Mouse (Mus musculus) megakaryocyte progenitor cell, adult 5-6 weeks (primary cell): ENCODE measurements around the gene Cd248. TPM values are rescaled to one million over a fixed set of nuclear protein-coding genes. Genes with fewer than 3 reads are reported as not detected.
A peak's percentile ranks its signal among the peaks of the same experiment; 100 is the strongest.
"Not testable (repeated sequence)": the region's sequence is repeated elsewhere in the genome, so short reads cannot be mapped to it uniquely, and the experiment has no call there.

ENCODE experiments used
- ATAC-seq: replicated peaks from 2 replicates; pipeline ENCODE4 v1.8.0; 2016; ENCODE audit warnings: mild to moderate bottlenecking, moderate TSS enrichment, inconsistent platforms; ENCODE audit not compliant: poor library complexity
- total RNA-seq, 2 experiments: library from RNA; stranded (forward) in 1 of 2; stranded (reverse) in 1 of 2; fragments of 157-497, 149-512 nt in 1 of 2; fragments of 200-1000 nt in 1 of 2; gene quantifications; 2 replicates each; pipeline versions ENCODE4 v1.2.3 to v1.2.4; 2015 to 2017

Cd248 gene
- total RNA-seq, 2 experiments from 2014 or later, result 0.25 to 0.30 TPM

DNA sequence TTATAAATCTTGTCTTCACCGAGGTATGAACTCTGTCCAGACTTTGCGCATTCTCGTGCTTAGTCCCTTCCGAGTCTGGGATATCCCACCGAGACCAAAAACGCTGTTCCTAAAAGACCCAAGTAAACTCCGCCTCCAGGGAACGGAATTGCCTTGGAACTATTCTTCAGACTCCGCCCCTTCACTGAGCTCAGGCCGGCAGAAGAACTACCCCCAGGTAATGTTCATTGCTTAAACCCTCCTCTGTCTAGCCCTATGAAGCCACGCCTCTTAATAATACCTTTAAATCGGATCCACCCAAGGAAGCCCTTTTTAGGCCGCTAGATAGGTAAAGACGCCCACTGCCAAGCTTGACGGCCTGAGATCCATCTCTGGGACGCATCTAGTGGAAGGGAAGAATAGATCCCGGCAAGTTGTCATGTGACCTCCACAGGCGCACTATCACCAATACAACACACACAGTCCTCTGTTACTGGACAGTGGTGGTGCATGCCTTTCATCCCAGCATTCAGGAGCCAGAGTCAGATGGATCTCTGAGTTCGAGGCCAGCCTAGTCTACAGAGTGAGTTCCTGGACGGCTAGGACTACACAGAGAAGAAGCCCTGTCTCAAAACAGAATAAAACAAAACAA lies 4.6 kb downstream of the Cd248 start:
- ATAC-seq, result no peak

GRCm38 (mm10) chr19:5073028-5073427 lies 5.2 kb downstream of the Cd248 start:
- 0 out of 2 replicates have a peak, but pooled peaks have one; percentile 38 for ATAC-seq

- ATAC-seq, result no peak
Measured at GRCm38 (mm10) chr19:5073518-5073917, 5.6 kb downstream of the Cd248 start.

DNA sequence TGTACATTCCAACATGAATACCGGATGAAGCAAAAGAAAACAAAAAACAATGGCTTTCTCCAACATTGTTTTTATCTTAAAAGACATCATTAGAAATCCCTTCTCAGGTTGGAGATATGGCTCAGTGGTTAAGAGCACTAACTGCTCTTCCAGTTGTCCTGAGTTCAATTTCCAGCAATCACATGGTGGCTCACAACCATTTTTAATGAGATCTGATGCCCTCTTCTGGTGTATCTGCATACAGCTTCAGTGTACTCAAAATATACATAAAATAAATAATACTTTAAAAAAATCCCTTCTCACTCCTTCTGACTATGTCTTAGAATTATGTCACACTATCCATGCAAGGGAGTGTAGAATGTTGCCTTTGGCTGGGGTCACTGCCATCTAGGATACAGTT lies 11.4 kb downstream of the Cd248 start:
- no peak for ATAC-seq

GRCm38 (mm10) chr19:5082005-5082404 lies 14.1 kb downstream of the Cd248 start:
- ATAC-seq, result no peak

GRCm38 (mm10) chr19:5082596-5082995 lies 14.7 kb downstream of the Cd248 start:
- no peak for ATAC-seq

DNA sequence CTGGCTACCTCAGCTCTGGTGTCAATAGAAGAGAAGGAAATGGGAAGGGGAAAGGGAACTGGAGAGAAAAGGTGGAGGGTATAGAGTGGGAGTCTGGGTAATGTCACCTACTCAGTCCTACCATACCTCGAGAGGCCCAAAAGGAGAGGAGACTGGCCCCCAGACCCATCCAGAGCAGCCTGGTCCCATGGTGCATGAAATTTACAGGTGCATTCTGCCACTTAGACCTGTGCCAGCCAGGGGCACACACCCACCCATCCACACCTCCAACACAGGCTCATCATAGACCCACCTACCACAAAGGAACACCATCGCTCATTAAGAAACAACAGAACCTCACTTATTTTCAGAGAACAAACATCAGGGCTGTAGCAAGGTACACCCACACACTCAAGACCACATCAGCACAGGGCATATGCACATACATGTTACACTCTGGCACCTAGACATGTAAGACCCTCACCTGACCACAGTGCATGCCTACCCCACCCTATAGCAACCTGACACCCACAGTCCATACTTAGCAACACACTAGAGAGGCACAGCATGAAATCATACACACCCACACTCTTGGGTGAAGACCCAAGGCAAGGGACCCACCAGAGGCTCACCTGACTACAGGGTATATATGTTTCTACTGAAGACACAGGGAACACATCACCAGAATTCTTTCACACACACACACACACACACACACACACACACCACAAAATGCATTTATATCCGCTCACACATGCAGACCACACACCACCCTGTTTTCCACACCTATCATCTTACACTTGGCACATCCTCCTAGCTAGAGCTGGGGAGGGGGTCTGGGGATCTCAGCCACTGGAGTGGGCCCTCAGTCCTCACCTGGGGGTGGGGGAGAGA lies 16.3 kb downstream of the Cd248 start:
- no peak for ATAC-seq

GRCm38 (mm10) chr19:5084834-5085144 lies 16.9 kb downstream of the Cd248 start:
- ATAC-seq, result no peak

- ATAC-seq, result no peak
Measured at GRCm38 (mm10) chr19:5085145-5085863, 17.4 kb downstream of the Cd248 start, which contains the start of gene Tmem151a. Gene Tmem151a (minus strand): TSS chr19:5085531.

- not testable (repeated sequence) for ATAC-seq
Measured at GRCm38 (mm10) chr19:5086533-5086932, 18.7 kb downstream of the Cd248 start.

- peak; percentile 87 for ATAC-seq
Measured at GRCm38 (mm10) chr19:5087884-5088728, 20.2 kb downstream of the Cd248 start, which contains the start of gene Yif1a. Gene Yif1a (plus strand): TSS chr19:5088538.

DNA sequence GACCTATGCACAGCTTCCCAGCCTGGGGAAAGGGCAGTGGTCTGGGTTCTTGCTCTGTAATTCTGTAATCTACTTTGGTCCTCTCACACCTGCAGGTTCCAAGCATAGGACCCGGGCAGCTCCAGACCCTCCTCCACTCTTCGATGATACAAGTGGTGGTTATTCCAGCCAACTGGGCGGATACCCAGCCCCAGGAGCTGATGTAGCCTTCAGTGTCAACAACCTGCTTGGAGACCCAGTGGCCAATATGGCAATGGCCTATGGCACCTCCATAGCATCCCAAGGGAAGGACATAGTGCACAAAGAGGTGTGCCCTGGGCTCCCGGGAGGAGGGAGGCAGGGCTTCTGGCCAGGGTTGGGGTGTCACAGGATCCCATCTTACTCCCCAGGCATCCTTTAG lies 21.4 kb downstream of the Cd248 start:
- ATAC-seq, result no peak

- ATAC-seq, result no peak
Measured at GRCm38 (mm10) chr19:5092083-5092482, 24.2 kb downstream of the Cd248 start.

DNA sequence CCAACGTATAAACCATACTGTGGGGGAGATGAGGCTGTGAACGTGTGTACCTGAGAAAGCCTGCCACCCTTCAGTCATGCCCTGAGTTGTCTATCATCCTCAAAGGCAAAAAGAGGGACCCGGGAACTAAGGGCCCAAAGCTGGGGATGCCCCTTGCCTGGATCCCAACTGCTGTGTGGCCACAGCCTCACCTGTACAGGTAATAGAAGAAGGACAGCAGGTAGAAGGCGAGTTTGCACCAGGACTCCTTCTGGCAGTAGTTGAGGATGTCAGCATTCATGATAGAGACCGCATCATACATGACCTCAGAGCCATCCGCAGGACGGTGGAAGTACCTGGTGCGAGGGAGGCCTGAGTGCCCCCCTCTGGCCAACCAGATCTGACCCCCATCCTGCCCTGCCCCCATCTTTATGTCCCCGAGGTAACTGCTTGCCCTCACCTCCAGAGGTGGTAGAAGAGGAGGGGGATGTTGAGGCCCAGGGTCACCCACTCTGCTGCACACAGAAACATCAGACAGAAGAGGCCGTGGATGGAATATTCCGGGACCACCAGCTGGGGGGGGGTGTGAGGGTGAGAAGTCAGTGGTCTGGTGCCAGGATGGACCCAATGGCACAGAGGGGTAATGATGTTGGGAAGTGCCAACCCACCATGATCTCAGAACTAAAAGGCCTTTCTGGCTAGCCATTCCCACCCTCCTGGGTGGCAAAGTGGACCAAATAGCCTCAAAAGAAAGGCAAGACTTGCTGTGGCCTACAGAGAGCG lies 25.8 kb downstream of the Cd248 start:
- no peak for ATAC-seq

- ATAC-seq, result peak; percentile 92
Measured at GRCm38 (mm10) chr19:5094243-5094632, 26.4 kb downstream of the Cd248 start.

DNA sequence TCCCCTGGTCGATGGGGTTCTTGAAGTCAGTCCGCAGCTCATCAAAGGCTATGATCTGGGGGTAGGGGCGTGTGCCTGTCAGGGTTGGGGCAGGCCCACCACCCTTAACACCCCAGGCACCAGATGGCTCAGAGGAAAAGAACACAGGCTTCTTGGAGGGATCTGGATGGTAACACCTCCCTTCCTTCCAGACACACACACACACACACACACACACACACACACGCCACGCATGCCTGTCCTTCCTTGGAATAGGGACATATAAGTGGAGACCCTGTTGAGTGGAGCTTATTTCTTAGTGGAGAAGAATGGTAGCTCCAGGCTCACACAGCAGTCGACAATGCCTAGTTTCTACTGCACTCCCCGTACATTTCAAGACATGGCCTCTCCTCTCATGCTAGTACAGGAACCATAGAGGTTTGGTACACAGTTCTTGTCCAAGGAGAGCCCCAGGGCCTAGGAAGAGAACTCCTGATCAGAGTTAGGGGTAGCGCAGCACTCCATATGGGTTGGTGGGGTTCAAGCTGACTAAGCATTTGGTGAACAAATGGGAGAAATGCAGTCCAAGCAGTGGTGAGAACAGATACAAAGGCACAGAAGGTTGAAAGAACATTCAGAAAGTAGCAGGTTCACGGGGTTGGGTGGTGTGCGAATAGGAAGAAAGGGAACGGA lies 27.0 kb downstream of the Cd248 start:
- ATAC-seq, result no peak

- no peak for ATAC-seq
Measured at GRCm38 (mm10) chr19:5095887-5096474, 28.1 kb downstream of the Cd248 start.

DNA sequence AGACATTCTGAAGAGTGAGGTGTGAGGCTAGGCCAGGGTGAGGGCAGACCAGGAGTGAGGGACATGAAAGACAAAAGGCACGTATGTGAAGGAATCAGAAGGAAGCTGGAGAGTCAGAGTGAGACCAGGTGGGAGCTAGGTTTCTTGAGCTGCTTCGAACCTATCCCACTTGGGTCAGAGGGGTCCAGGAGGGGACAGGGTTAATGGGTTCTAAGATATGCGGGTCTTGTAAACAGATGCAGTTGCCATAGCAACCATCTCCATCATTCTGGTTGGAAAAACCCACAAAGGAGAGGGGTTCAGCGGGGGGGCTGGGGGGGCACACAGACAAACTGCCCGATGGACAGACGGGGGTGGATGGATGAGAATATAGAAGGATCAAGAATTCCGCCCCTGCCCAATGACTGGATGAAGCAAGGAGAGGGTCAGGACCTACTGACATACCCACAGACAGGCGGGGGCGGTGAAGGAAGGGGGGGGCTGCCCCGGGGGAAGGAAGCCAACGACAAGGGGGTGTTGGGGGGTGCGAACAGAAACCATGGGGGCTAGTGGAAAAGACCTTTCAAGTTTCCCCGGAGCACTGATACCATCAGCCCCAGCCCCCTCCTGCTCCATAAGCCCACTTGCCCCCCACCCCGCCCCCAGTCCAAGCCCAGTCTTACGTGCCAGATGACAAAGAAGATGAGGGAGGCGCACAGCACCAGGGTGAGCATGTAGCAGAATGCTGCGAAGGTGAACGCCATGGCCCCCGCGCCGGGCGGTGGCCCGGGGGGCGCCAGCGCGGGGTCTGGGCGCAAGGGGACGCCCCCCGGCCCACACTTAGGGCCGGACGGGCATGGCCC lies 29.9 kb downstream of the Cd248 start:
- no peak for ATAC-seq
